Mouse (Mus musculus): ENCODE measurements around the gene Dgkb. TPM values are rescaled to one million over a fixed set of nuclear protein-coding genes. Genes with fewer than 3 reads are reported as not detected.

Dgkb gene
- polyA plus RNA-seq, 1 experiment from 2014 or later, result 0.71 TPM

GRCm38 (mm10) chr12:38303841-38304240 is 486.3 kb downstream of the Dgkb start:
- H3K4me3 ChIP-seq (ENCODE audit: low read depth, low read length), result no peak overlapping the region
- H3K36me3 ChIP-seq (ENCODE audit: control insufficient read depth, insufficient read depth, low read length), result no peaks in the 10 kb centered on the region
- 21% methylated on average over 3 of the region's 3 CpGs for WGBS
- peaks cover 10% of the 10 kb centered on the region for H3K4me1 ChIP-seq (ENCODE audit: control insufficient read depth, insufficient read depth, low read length)
- H3K27me3 ChIP-seq (ENCODE audit: control insufficient read depth, insufficient read depth, low read length), result no peaks in the 10 kb centered on the region
- no peak overlapping the region for H3K4me2 ChIP-seq
- H3K9ac ChIP-seq (ENCODE audit: low read length), result no peak overlapping the region
- no peak overlapping the region for H3K27ac ChIP-seq (ENCODE audit: low read depth, low read length)
- peak; percentile 91 for ATAC-seq (ENCODE audit: low FRiP score)
- H3K9me3 ChIP-seq (ENCODE audit: control insufficient read depth, low read length), result no peaks in the 10 kb centered on the region
- DNase-seq (ENCODE audit: low spot score, missing footprints), result peak; percentile 86

- H3K4me3 ChIP-seq (ENCODE audit: low read depth, low read length), result no peak overlapping the region
- peak; percentile 61; the same call in 1 of the 2 replicates for ATAC-seq (ENCODE audit: low FRiP score)
- H3K4me2 ChIP-seq, result no peak overlapping the region
- H3K27me3 ChIP-seq (ENCODE audit: control insufficient read depth, insufficient read depth, low read length), result no peaks in the 10 kb centered on the region
- H3K9me3 ChIP-seq (ENCODE audit: control insufficient read depth, low read length), result no peaks in the 10 kb centered on the region
- no peak overlapping the region for H3K9ac ChIP-seq (ENCODE audit: low read length)
- peak; percentile 83 for DNase-seq (ENCODE audit: low spot score, missing footprints)
- H3K36me3 ChIP-seq (ENCODE audit: control insufficient read depth, insufficient read depth, low read length), result no peaks in the 10 kb centered on the region
- H3K27ac ChIP-seq (ENCODE audit: low read depth, low read length), result peak overlapping the region; percentile 31; the same call in 1 of the 2 replicates
- H3K4me1 ChIP-seq (ENCODE audit: control insufficient read depth, insufficient read depth, low read length), result peaks cover 10% of the 10 kb centered on the region
- 86% methylated on average over 3 of the region's 3 CpGs for WGBS
Measured at GRCm38 (mm10) chr12:38304245-38304644, 486.7 kb downstream of the Dgkb start.

- no peak overlapping the region for H3K27ac ChIP-seq (ENCODE audit: low read depth, low read length)
- H3K36me3 ChIP-seq (ENCODE audit: control insufficient read depth, insufficient read depth, low read length), result no peaks in the 10 kb centered on the region
- H3K4me1 ChIP-seq (ENCODE audit: control insufficient read depth, insufficient read depth, low read length), result no peaks in the 10 kb centered on the region
- no peaks in the 10 kb centered on the region for H3K27me3 ChIP-seq (ENCODE audit: control insufficient read depth, insufficient read depth, low read length)
- H3K9ac ChIP-seq (ENCODE audit: low read length), result no peak overlapping the region
- H3K9me3 ChIP-seq (ENCODE audit: control insufficient read depth, low read length), result no peaks in the 10 kb centered on the region
- H3K4me2 ChIP-seq, result no peak overlapping the region
- H3K4me3 ChIP-seq (ENCODE audit: low read depth, low read length), result no peak overlapping the region
- ATAC-seq (ENCODE audit: low FRiP score), result no peak
- DNase-seq (ENCODE audit: low spot score, missing footprints), result no peak
Measured at GRCm38 (mm10) chr12:38309885-38310284, 492.4 kb downstream of the Dgkb start.

- no peak overlapping the region for H3K27ac ChIP-seq (ENCODE audit: low read depth, low read length)
- ATAC-seq (ENCODE audit: low FRiP score) (peak; percentile 41; the same call in 1 of the 2 replicates), DNase-seq (ENCODE audit: low spot score, missing footprints) (no peak)
- no peak overlapping the region for H3K4me3 ChIP-seq (ENCODE audit: low read depth, low read length)
- H3K4me2 ChIP-seq, result no peak overlapping the region
- no peaks in the 10 kb centered on the region for H3K27me3 ChIP-seq (ENCODE audit: control insufficient read depth, insufficient read depth, low read length)
- peaks cover 2% of the 10 kb centered on the region; the same call in 1 of the 2 replicates for H3K4me1 ChIP-seq (ENCODE audit: control insufficient read depth, insufficient read depth, low read length)
- H3K9me3 ChIP-seq (ENCODE audit: control insufficient read depth, low read length), result no peaks in the 10 kb centered on the region
- 30% methylated on average over 1 of the region's 1 CpGs for WGBS
- H3K36me3 ChIP-seq (ENCODE audit: control insufficient read depth, insufficient read depth, low read length), result no peaks in the 10 kb centered on the region
- no peak overlapping the region for H3K9ac ChIP-seq (ENCODE audit: low read length)
Measured at GRCm38 (mm10) chr12:38327729-38328271, 510.3 kb downstream of the Dgkb start.

- H3K36me3 ChIP-seq (ENCODE audit: control insufficient read depth, insufficient read depth, low read length), result no peaks in the 10 kb centered on the region
- H3K27me3 ChIP-seq (ENCODE audit: control insufficient read depth, insufficient read depth, low read length), result no peaks in the 10 kb centered on the region
- no peak overlapping the region for H3K4me2 ChIP-seq
- peaks cover 2% of the 10 kb centered on the region; the same call in 1 of the 2 replicates for H3K4me1 ChIP-seq (ENCODE audit: control insufficient read depth, insufficient read depth, low read length)
- 0 out of 2 replicates have a peak, but pooled peaks have one; percentile 41 for ATAC-seq (ENCODE audit: low FRiP score)
- no peak overlapping the region for H3K27ac ChIP-seq (ENCODE audit: low read depth, low read length)
- H3K9ac ChIP-seq (ENCODE audit: low read length), result no peak overlapping the region
- H3K4me3 ChIP-seq (ENCODE audit: low read depth, low read length), result no peak overlapping the region
- H3K9me3 ChIP-seq (ENCODE audit: control insufficient read depth, low read length), result no peaks in the 10 kb centered on the region
- no peak for DNase-seq (ENCODE audit: low spot score, missing footprints)
Measured at GRCm38 (mm10) chr12:38328779-38329178, 511.3 kb downstream of the Dgkb start.

GRCm38 (mm10) chr12:38342657-38343056 is 525.1 kb downstream of the Dgkb start:
- 12% methylated on average over 6 of the region's 6 CpGs for WGBS
- ATAC-seq (ENCODE audit: low FRiP score) (peak; percentile 90), DNase-seq (ENCODE audit: low spot score, missing footprints) (peak; percentile 93)
- Histone ChIP-seq H3K4me1 (ENCODE audit: control insufficient read depth, insufficient read depth, low read length) (no peaks in the 10 kb centered on the region), H3K4me2 (no peak overlapping the region), H3K9ac (ENCODE audit: low read length) (no peak overlapping the region), H3K27ac (ENCODE audit: low read depth, low read length) (no peak overlapping the region), H3K4me3 (ENCODE audit: low read depth, low read length) (no peak overlapping the region), H3K27me3 (ENCODE audit: control insufficient read depth, insufficient read depth, low read length) (no peaks in the 10 kb centered on the region), H3K36me3 (ENCODE audit: control insufficient read depth, insufficient read depth, low read length) (no peaks in the 10 kb centered on the region), H3K9me3 (ENCODE audit: control insufficient read depth, low read length) (no peaks in the 10 kb centered on the region)

- Histone ChIP-seq H3K27ac (ENCODE audit: low read depth, low read length) (no peak overlapping the region), H3K36me3 (ENCODE audit: control insufficient read depth, insufficient read depth, low read length) (no peaks in the 10 kb centered on the region), H3K4me1 (ENCODE audit: control insufficient read depth, insufficient read depth, low read length) (no peaks in the 10 kb centered on the region), H3K4me3 (ENCODE audit: low read depth, low read length) (no peak overlapping the region), H3K9ac (ENCODE audit: low read length) (no peak overlapping the region), H3K27me3 (ENCODE audit: control insufficient read depth, insufficient read depth, low read length) (no peaks in the 10 kb centered on the region), H3K4me2 (no peak overlapping the region), H3K9me3 (ENCODE audit: control insufficient read depth, low read length) (no peaks in the 10 kb centered on the region)
- ATAC-seq (ENCODE audit: low FRiP score) (no peak), DNase-seq (ENCODE audit: low spot score, missing footprints) (no peak)
- 86% methylated on average over 3 of the region's 3 CpGs for WGBS
Measured at GRCm38 (mm10) chr12:38352481-38352880, 535.0 kb downstream of the Dgkb start.

GRCm38 (mm10) chr12:38356386-38356785 is 538.9 kb downstream of the Dgkb start:
- ATAC-seq (ENCODE audit: low FRiP score) (no peak), DNase-seq (ENCODE audit: low spot score, missing footprints) (no peak)
- no peaks in the 10 kb centered on the region for H3K27me3 ChIP-seq (ENCODE audit: control insufficient read depth, insufficient read depth, low read length)
- no peak overlapping the region for H3K27ac ChIP-seq (ENCODE audit: low read depth, low read length)
- no peak overlapping the region for H3K4me3 ChIP-seq (ENCODE audit: low read depth, low read length)
- H3K9me3 ChIP-seq (ENCODE audit: control insufficient read depth, low read length), result no peaks in the 10 kb centered on the region
- H3K4me2 ChIP-seq, result no peak overlapping the region
- whole genome bisulfite sequencing, result 74% methylated on average over 1 of the region's 1 CpGs
- no peaks in the 10 kb centered on the region for H3K4me1 ChIP-seq (ENCODE audit: control insufficient read depth, insufficient read depth, low read length)
- H3K9ac ChIP-seq (ENCODE audit: low read length), result no peak overlapping the region
- no peaks in the 10 kb centered on the region for H3K36me3 ChIP-seq (ENCODE audit: control insufficient read depth, insufficient read depth, low read length)

- Histone ChIP-seq H3K4me3 (ENCODE audit: low read depth, low read length) (no peak overlapping the region), H3K27me3 (ENCODE audit: control insufficient read depth, insufficient read depth, low read length) (no peaks in the 10 kb centered on the region), H3K27ac (ENCODE audit: low read depth, low read length) (no peak overlapping the region), H3K9ac (ENCODE audit: low read length) (no peak overlapping the region), H3K4me1 (ENCODE audit: control insufficient read depth, insufficient read depth, low read length) (no peaks in the 10 kb centered on the region), H3K36me3 (ENCODE audit: control insufficient read depth, insufficient read depth, low read length) (no peaks in the 10 kb centered on the region), H3K4me2 (no peak overlapping the region), H3K9me3 (ENCODE audit: control insufficient read depth, low read length) (no peaks in the 10 kb centered on the region)
- ATAC-seq (ENCODE audit: low FRiP score) (no peak), DNase-seq (ENCODE audit: low spot score, missing footprints) (no peak)
- 91% methylated on average over 4 of the region's 4 CpGs for WGBS
Measured at GRCm38 (mm10) chr12:38361491-38361890, 544.0 kb downstream of the Dgkb start.

Data from midbrain, embryonic 11.5 days (tissue).